ENCODE assay signal across 9 mouse cellular contexts in the genomic region with DNA sequence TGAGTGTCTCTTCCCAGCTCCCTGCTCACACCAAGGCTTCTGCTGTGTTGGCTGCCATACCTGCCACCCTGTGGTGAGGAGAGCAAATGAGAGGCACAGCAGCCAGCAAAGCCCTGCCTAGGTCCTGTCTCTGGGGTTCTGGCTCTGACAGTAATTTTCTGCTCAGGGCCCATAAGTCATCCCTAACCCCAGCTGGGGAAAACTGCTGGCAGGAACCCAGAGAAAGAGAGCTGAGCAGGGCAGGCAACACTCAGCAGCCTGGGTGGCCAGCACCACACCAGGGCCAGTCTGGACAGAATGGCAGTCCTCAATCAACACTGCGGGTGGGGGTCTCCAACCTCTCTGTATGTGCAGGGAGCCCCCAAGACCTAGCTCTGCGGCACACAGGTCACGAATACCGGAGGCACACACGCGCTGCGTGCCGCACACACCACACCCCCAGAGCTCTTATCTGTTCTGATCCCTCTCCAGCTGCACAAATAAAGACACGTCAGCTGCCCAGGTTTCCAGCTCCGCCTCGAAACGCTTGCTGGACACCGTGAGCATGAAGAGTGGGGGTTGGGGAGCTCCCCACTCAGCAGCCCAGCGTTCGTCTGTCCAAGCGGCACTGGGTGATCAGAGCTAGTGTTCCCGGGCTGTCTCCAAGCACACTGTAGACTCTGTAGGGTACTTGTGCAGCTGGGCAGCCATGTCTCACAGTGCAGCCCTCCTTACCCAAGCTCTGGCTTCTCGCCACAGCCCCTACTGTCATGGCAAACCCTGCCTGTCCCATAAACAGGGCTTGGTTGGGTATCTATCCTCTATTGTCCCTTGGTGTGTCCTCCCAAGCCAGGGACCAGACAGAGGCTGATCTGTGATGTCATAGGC. TPM values are rescaled to one million over a fixed set of nuclear protein-coding genes. Genes with fewer than 3 reads are reported as not detected.
DNase-seq lines count a peak whose midpoint lies in the region; ATAC-seq and TF ChIP-seq lines count a peak whose summit lies in the region.
"Had no signal": no experiment of that assay in that cellular context is flagged by ENCODE, and none has a peak within 500 bp of the region (broad histone marks: within the 10 kb centered on the region; RNA-seq: fewer than 3 reads in every experiment).

No protein-coding gene starts in this region.

- peak overlapping the region; percentile 47 for H3K9ac ChIP-seq in intestine, embryonic 15.5 days
- peak overlapping the region; percentile 56 for H3K9ac ChIP-seq in liver, embryonic 13.5 days

- WGBS in intestine, embryonic 15.5 days = 2% methylated on average over 18 of the region's 18 CpGs
- WGBS in liver, embryonic 13.5 days (ENCODE audit: insufficient replicate concordance) = 9% methylated on average over 18 of the region's 18 CpGs

- TF ChIP-seq CTCF in testis, adult 2 months (IDR thresholded peaks at IDR 0.05; ENCODE audit: control insufficient read depth, insufficient read depth, insufficient replicate concordance, low read depth, low read length) = no peak

- no peaks in the 10 kb centered on the region for H3K9me3 ChIP-seq in intestine, embryonic 15.5 days
- H3K9me3 ChIP-seq in liver, embryonic 13.5 days (replicated peaks) = no peaks in the 10 kb centered on the region

- TF ChIP-seq POLR2A in testis, adult 2 months (IDR thresholded peaks at IDR 0.05; ENCODE audit: control insufficient read depth, low read depth, low read length) = no peak
- TF ChIP-seq POLR2A in myocyte (IDR thresholded peaks at IDR 0.05; ENCODE audit: insufficient read length, low read depth) = peak; percentile 10

- H3ac ChIP-seq in myocyte (ENCODE audit: control insufficient read depth, insufficient read length) = no peak overlapping the region

- no peaks in the 10 kb centered on the region for H3K36me3 ChIP-seq in testis, adult 2 months (ENCODE audit: control insufficient read depth, insufficient read depth, low read length)
- no peaks in the 10 kb centered on the region for H3K36me3 ChIP-seq in intestine, embryonic 15.5 days
- H3K36me3 ChIP-seq in liver, embryonic 13.5 days = no peaks in the 10 kb centered on the region
- no peaks in the 10 kb centered on the region for H3K36me3 ChIP-seq in myocyte (ENCODE audit: control insufficient read depth, insufficient read depth)

- no peaks in the 10 kb centered on the region for H3K79me2 ChIP-seq in myocyte (ENCODE audit: control insufficient read depth, insufficient read depth)

- no peak for DNase-seq in testis, postnatal 14 days (ENCODE audit: low spot score)
- DNase-seq in cerebellum, postnatal 25 days = peak; percentile 71 to 78
- peak; percentile 44 for DNase-seq in liver, embryonic 13.5 days
- no peak for DNase-seq in natural killer cell, adult 2 months (ENCODE audit: low spot score in 2 of 2)

- 0 out of 2 replicates have a peak overlapping the region, but pooled peaks have one; percentile 10 for H3K27ac ChIP-seq in testis, adult 2 months (ENCODE audit: control insufficient read depth, insufficient read depth, low read depth, low read length)
- H3K27ac ChIP-seq in intestine, embryonic 15.5 days = peak overlapping the region; percentile 92
- peak overlapping the region; percentile 72 for H3K27ac ChIP-seq in liver, embryonic 13.5 days
- H3K27ac ChIP-seq: macrophage had no signal

- peak; percentile 33 for ATAC-seq in granulocyte monocyte progenitor cell, adult 5-6 weeks (replicated peaks; ENCODE audit: poor library complexity, severe bottlenecking)
- peak; percentile 88 for ATAC-seq in intestine, embryonic 15.5 days
- ATAC-seq in liver, embryonic 13.5 days (ENCODE audit: low read depth) = peak; percentile 79

- peak overlapping the region; percentile 78 for H3K4me2 ChIP-seq in intestine, embryonic 15.5 days (replicated peaks)
- H3K4me2 ChIP-seq in liver, embryonic 13.5 days = peak overlapping the region; percentile 66
- peak overlapping the region; percentile 88 for H3K4me2 ChIP-seq in myocyte (ENCODE audit: low read depth)

- no peaks in the 10 kb centered on the region for H3K27me3 ChIP-seq in testis, adult 2 months (ENCODE audit: control insufficient read depth, insufficient read depth, low read length)
- H3K27me3 ChIP-seq in intestine, embryonic 15.5 days (replicated peaks) = no peaks in the 10 kb centered on the region
- H3K27me3 ChIP-seq in liver, embryonic 13.5 days = no peaks in the 10 kb centered on the region
- no peaks in the 10 kb centered on the region for H3K27me3 ChIP-seq in myocyte (ENCODE audit: control insufficient read depth, insufficient read depth, insufficient read length)

- H3K4me3 ChIP-seq in testis, adult 2 months (ENCODE audit: control insufficient read depth, low read depth, low read length) = no peak overlapping the region
- H3K4me3 ChIP-seq in intestine, embryonic 15.5 days (replicated peaks) = peak overlapping the region; percentile 23
- peak overlapping the region; percentile 20 for H3K4me3 ChIP-seq in liver, embryonic 13.5 days (replicated peaks)
- no peak overlapping the region for H3K4me3 ChIP-seq in myocyte

- H3K4me1 ChIP-seq in testis, adult 2 months (ENCODE audit: control insufficient read depth, insufficient read depth, low read length) = peaks cover 16% of the 10 kb centered on the region
- peaks cover 60% of the 10 kb centered on the region for H3K4me1 ChIP-seq in intestine, embryonic 15.5 days (replicated peaks)
- peaks cover 45% of the 10 kb centered on the region for H3K4me1 ChIP-seq in liver, embryonic 13.5 days (replicated peaks)

TF ChIP-seq in myocyte, 11 proteins besides CTCF, POLR2A, EP300 and RAD21:
- TF ChIP-seq MAX (IDR thresholded peaks at IDR 0.05; ENCODE audit: low read depth) (no peak), TCF12 (IDR thresholded peaks at IDR 0.05; ENCODE audit: insufficient read depth, poor library complexity, severe bottlenecking) (peak; percentile 68), MYOD1 (IDR thresholded peaks at IDR 0.05; ENCODE audit: control insufficient read depth in 1 of 3, insufficient read length in 2 of 3, low read depth in 2 of 3) (peak in 2 of 3 experiments; percentile 73 to 82), REST (IDR thresholded peaks at IDR 0.05; ENCODE audit: insufficient read depth, insufficient read length) (no peak), MYOG (IDR thresholded peaks at IDR 0.05; ENCODE audit: control insufficient read depth in 1 of 3, insufficient read depth in 1 of 3, insufficient read length in 2 of 3, low read depth in 2 of 3) (peak; percentile 38 to 90 (median 43)), CEBPB (IDR thresholded peaks at IDR 0.05; ENCODE audit: insufficient read depth, poor library complexity, severe bottlenecking) (no peak)

RNA-seq across cellular contexts. Expression of a gene that starts 13.0 kb away (rescaled TPM):
- polyA plus RNA-seq in testis, adult 2 months (2012; rRNA removed) = 1.1 and 1.2 TPM in 2 replicates
- 3.3 and 8.6 TPM in 2 replicates for total RNA-seq in granulocyte monocyte progenitor cell, adult 5-6 weeks (2014; fragmentation: Nextera tagmentation)
- total RNA-seq in granulocyte monocyte progenitor cell, adult 5-6 weeks (2017) = 2.1 and 3.0 TPM in 2 replicates
- 13.9 and 15.3 TPM in 2 replicates for polyA plus RNA-seq in intestine, embryonic 15.5 days (2015; fragmentation: Nextera tagmentation; extraction: Ambion mirVana)
- 1.5 and 1.6 TPM in 2 replicates for polyA plus RNA-seq in liver, embryonic 13.5 days (2015; fragmentation: Nextera tagmentation; extraction: Ambion mirVana)
- 8.5 TPM for polyA plus RNA-seq in myocyte (2012; fragmentation: generic; extraction: Trizol)

RNA-seq across cellular contexts. Expression of a gene that starts 13.1 kb away (rescaled TPM):
- 73.2 and 78.5 TPM in 2 replicates for polyA plus RNA-seq in testis, adult 2 months (2012; rRNA removed)
- total RNA-seq in granulocyte monocyte progenitor cell, adult 5-6 weeks (2014; fragmentation: Nextera tagmentation) = 7.3 and 12.0 TPM in 2 replicates
- total RNA-seq in granulocyte monocyte progenitor cell, adult 5-6 weeks (2017) = 9.0 and 11.8 TPM in 2 replicates
- polyA plus RNA-seq in intestine, embryonic 15.5 days (2015; fragmentation: Nextera tagmentation; extraction: Ambion mirVana) = 2.5 and 2.6 TPM in 2 replicates
- 1.4 and 1.8 TPM in 2 replicates for polyA plus RNA-seq in liver, embryonic 13.5 days (2015; fragmentation: Nextera tagmentation; extraction: Ambion mirVana)
- 0.07 TPM for polyA plus RNA-seq in myocyte (2012; fragmentation: generic; extraction: Trizol)

RNA-seq across cellular contexts. Expression of a gene that starts 52.4 kb away (rescaled TPM):
- 41.9 and 46.2 TPM in 2 replicates for polyA plus RNA-seq in testis, adult 2 months (2012; rRNA removed)
- total RNA-seq in granulocyte monocyte progenitor cell, adult 5-6 weeks (2014; fragmentation: Nextera tagmentation) = 35.8 and 47.2 TPM in 2 replicates
- 27.4 and 31.6 TPM in 2 replicates for total RNA-seq in granulocyte monocyte progenitor cell, adult 5-6 weeks (2017)
- 66.3 and 69.1 TPM in 2 replicates for polyA plus RNA-seq in intestine, embryonic 15.5 days (2015; fragmentation: Nextera tagmentation; extraction: Ambion mirVana)
- 17.9 and 21.1 TPM in 2 replicates for polyA plus RNA-seq in liver, embryonic 13.5 days (2015; fragmentation: Nextera tagmentation; extraction: Ambion mirVana)
- 86.4 TPM for polyA plus RNA-seq in myocyte (2012; fragmentation: generic; extraction: Trizol)

Comparison
In these comparisons a context has a peak if more than half of its experiments do, and no peak if none do; other contexts are left out.
1. H3K27ac ChIP-seq: peak in every context shown above with its lines; median percentile 92 in intestine, embryonic 15.5 days; 72 in liver, embryonic 13.5 days; 10 in testis, adult 2 months.
2. H3K4me3 ChIP-seq: peak in intestine, embryonic 15.5 days (single experiment) and liver, embryonic 13.5 days (single experiment); none in testis, adult 2 months (single experiment) and myocyte (single experiment).
3. DNase-seq: peak in cerebellum, postnatal 25 days (2 of 2) and liver, embryonic 13.5 days (single experiment); none in testis, postnatal 14 days (single experiment) and natural killer cell, adult 2 months (0 of 2).
4. ATAC-seq: peak in every context shown above with its lines; median percentile 88 in intestine, embryonic 15.5 days; 79 in liver, embryonic 13.5 days; 33 in granulocyte monocyte progenitor cell, adult 5-6 weeks.
5. RNA of a gene that starts 13.1 kb away (polyA plus RNA-seq): 73.2 to 78.5 TPM in testis, adult 2 months; 2.5 to 2.6 TPM in intestine, embryonic 15.5 days, 1.4 to 1.8 TPM in liver, embryonic 13.5 days and 0.07 TPM in myocyte (single experiment); every median in the first group is over 10 times any median in the second.
6. Peak in every context shown above with its lines, with median percentiles within 50 percentile points of each other: H3K4me2 ChIP-seq.